Mouse (Mus musculus) embryonic fibroblast, embryonic 13.5 days (primary cell): ENCODE results near the gene Smad6.

Experiments
- CTCF ChIP-seq: IDR thresholded peaks from 2 replicates; pipeline ENCODE4 v1.5.1; 2011; ENCODE audit warnings: mild to moderate bottlenecking, control low read depth, low read length, moderate library complexity, borderline replicate concordance; ENCODE audit not compliant: insufficient read depth
- POLR2A ChIP-seq: IDR thresholded peaks from 2 replicates; pipeline ENCODE4 v1.6.1; 2011; ENCODE audit warnings: low read depth, mild to moderate bottlenecking, control low read depth, low read length, moderate library complexity

DNA sequence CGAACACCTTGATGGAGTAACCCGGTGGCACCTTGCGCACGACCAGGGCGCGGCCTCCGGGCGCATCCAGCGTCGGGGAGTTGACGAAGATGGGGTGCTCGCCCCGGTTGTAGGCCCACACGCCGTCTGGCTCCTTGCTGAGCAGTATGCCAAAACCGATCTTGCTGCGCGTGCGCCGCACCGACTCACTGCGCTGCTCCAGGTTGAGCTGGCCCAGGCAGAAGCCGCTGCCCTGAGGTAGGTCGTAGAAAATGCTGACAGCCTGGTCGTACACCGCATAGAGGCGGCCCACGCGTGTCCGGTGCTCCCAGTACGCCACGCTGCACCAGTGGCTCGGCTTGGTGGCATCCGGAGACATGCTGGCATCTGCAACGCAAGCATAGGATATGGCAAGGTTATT, 68.2 kb downstream of the Smad6 start:
- no peak for TF ChIP-seq CTCF
- TF ChIP-seq POLR2A: no peak
